Mouse (Mus musculus) thymus, adult 18-20 months (tissue): ENCODE data around the gene Clpb.

Source experiments
- DNase-seq, 2 experiments: peaks; one replicate each; pipeline ENCODE4 v3.0.0; 2022; ENCODE audit warnings: mixed read lengths in 2 of 2

The Clpb gene

DNA sequence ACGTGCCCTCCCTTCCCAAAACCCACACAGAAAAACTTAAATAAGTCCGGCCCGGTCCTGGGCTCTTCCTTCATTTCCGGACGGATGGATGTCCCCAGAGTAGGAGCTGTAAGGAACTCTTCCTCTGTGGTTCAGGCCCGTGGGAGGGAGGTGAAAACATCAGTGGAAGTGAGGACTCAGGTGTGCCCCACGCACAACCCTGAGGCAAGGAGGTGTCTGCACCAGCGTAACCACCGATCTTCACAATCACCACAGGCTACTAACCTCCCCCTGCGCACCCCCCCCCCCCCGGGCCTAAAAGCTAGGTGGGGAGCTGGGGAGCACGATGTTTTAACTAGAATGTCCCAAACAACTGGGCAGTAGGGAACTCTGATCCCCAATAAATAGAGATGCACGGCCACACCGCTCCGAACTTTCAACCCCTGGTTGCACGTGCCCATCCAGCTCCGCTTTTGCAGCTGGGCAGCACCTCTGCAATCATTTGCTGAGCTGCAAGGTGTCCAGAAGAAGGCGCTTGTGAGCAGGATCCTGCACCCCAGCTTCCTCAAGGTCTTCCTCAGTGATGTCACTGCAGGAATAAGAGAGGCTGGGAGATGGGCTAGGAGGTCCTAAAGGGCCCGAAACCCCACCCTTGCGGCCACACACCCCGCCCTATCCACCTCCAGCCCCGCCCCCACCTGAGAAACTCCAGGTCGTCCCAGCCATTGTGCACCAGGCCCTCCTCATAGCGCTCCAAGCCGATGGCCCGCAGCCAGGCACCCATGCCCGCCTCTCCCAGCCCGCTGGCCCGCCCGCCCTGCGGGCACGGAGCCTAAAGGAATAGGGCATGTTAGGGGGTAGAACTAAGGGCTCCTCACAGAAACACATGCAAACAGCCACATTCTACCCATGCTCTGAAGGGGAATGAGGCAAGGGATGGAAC, 159.7 kb downstream of the Clpb start:
- no peak for DNase-seq

DNA sequence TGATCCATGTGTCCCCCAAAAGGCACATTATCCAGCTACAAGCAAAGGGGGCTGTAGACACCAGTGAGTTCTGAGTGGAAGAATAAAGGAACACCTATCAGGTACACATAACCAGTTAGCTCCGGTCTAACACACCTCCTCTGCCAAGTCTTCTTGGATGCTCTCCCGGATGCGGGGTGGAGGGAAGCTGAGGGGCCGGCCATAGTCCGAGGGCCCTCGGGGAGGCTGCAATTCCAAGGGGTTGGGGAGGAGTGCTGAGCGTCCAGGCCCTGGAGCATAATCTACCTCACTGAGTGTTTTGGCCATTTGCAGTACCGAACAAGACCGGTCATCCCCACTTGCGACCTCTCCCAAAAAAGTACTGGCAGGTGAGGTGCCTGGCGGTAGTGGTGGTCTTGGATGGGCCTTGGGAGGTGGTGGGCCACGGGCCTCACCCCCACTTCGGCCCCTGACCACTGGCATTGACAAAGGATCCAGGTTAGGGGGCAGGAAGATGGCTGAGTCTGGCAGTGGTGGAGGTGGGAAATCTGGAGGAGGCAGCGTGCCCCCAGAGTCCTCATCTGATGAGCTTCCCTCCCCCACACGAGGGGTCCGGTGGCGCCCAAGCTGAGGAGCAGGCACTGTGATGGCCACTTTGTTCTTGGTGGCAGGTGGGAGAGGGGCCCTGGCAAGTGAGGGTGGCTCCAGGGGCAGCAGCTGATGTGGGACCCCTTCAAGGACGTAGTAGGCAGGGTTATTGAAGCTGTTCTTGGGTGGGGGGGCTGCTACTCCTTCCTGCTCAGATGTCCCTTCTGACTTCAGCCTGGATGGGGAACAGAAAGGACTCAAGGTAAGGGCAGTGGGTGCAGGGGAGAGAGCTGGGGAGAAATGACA, 160.6 kb downstream of the Clpb start:
- no peak for DNase-seq

DNA sequence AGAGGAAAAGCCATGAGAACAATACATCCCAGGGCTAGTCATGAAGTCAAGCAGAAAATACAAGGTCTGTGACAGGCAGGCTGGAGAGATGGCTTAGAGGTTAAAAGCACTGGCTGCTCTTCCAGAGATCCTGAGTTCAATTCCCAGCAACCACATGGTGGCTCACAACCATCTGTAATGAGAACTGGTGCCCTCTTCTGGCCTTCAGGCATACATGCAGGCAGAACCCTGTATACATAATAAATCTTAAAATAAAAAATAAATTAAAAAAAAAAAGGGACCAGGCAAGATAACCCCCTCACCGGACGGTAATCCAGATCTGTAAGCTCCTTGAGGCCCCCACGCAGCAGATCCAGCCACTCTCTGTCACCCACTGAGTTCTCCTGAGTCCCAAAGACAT, 166.9 kb downstream of the Clpb start:
- no peak for DNase-seq

DNA sequence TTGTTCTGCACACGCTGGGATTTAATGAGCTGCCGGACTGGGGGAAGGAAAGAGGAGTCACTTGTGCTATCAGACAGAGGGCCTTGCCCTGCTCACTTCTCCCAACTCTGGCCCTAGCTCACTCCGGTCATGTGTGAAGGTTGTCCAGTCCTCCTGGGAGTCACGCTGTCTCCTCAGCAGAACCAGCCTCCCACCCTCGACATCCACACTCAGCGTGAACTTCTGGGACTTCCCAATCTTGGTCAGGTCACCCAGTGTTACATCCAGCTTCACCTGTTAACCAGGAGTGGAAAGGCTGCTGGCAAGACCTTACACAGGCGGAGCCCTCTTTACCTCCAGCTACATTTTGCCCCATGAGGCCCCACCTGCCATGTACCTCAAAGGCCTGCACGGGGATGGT, 168.0 kb downstream of the Clpb start:
- DNase-seq, result no peak

DNA sequence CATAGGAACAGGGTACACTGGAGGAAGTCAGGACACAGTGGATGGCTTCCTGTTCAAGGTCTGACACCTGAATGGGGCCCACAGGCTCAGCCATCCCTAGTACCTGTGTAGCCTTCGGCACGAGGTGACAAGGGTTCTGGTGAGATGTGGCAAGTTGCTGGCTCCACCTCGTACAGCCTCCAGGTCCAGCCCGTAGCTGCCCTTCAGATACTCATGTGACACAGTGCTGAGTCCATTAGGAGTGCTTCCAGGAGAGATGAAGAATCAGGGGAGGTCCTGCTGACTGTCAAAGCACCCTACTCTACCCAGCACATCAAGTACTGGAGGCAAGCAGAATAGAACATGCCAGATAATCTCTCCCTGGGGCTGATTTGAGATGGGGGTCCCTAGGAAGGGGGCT, 168.9 kb downstream of the Clpb start:
- DNase-seq, result no peak

DNA sequence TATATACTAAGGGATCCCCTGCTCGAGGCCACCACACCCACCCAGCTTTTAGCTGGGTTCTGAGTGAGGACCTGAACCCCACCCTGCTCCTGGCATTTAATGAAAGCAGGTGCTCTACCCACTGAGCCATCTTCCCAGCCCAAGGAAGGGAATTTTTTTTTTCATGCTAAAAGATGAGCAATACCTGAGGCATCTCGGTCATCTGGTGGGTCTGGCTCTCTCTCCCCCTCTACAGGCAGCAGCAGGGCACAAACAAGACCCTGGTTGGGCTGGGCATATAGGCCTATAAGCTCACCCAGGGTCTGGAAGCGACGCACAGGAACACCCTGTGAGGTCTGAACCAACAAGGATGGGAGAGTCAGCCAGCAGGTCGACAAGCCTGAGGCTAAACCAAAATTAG, 169.9 kb downstream of the Clpb start:
- DNase-seq, result no peak

DNA sequence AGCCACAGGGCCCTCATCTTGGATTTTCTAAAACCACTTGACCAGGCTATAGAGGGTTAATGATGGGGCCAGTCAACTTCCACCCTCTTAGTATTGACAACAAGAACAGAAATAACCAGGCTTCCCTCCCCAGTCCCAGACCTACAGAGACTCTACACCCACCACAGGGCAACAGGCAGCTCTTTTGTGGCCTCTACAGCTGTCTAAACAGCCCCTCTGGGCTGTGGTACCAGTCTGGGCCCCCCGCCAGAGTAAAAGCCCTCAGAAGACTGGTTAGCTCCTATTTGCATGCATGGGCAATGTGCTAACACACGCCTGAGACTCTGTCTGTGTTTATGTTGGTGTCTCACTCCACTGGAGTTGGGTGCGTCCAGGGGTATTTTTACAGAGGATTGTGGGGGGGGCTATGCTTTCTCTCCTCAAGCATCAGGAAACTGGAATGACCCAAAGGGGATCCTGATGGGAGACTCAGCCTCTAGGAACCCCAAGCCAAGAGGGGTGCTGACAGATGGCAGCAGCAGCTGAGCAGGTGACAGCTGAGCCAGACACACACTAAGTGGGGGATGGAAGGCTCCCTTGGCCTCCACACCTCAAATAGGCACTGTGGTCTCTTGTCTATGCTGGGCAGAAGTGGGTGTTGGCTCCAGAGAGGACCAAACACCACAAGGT, 170.6 kb downstream of the Clpb start:
- no peak for DNase-seq

DNA sequence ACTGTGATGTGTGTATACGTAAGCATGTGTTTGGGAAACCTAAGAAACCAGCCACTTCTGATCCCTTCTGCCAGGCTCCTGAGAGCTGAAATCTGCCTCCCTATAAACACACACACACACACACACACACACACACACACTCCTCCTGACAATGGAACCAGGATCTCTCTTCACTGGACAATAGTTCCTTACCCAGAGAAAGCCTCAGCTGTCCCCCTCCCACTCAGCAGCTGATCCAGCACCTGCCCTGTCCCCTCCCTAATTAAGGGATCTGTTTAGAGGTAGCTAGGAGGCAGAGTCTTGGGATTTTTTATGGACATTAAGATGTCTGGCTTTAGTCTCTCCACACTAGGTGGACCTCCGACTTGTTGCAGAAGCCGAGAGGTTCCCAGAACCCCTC, 171.5 kb downstream of the Clpb start:
- DNase-seq, result no peak

DNA sequence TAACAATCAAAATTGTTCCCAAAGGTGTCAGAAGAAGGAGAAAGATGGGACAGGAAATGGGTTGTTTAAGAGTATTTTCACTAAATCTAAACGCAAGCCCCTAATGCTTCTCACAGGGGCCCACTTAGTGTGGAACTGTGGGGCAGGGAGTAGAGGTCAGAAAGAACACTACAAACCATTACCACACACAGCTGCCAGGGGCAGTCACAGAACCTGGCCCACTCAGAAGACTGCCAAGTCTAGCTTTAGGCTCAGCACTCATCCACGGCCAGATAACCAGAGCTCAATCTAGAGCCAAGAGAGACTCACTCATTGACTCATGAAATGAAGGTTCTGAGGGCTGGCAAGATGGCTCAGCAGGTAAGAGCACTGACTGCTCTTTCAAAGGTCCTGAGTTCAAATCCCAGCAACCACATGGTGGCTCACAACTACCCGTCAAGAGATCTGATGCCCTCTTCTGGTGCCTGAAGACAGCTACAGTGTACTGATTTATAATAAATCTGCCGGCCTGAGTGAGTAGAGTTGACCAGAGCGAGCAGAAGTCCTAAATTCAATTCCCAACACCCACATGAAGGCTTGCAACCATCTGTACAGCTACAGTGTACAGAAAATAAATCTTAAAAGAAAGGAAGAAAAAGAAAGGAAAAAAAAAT, 172.2 kb downstream of the Clpb start:
- DNase-seq, result no peak

DNA sequence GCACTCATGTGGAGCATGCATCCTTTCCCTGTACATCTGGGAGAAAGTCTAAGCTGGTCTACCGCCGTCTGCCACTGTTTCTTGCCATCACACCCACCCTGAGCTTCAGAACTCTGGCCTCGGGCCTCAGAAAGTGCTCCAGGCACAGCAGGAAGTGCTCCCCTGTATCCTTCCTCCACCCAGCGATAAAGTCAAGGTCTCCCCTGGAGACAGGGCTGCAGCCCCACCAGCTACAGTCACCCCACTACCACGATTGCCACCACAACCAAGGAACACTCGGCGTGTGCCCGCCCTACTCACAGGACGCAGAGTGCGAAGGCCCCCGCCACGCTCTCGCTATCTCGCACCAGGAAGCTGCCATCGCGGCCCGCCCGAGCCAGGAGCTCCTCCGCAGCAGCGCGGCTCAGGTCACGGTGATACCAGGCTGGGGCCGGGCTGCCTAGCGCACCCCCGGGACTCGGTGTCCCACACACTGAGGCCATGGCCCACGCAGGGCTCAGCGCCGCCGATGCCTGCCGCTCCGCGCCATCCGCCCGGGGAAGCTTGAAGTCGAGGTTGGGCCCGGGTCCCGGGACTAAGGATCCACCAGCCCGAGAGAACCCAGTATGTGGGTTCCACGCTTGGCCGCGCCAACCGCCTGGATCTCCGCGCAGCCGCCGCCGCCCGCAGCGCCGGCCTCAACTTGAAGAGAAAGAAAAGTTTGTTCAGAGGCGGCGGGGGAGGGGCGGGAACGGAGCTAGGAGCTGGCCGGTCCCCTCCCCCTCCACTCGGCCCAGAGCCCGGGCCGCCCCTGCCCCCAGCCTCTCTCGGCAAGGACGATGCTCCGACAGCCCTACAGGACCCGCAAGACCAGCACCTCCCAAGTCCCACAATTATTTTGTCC, 173.1 kb downstream of the Clpb start:
- peak; percentile 32 to 40 for DNase-seq

DNA sequence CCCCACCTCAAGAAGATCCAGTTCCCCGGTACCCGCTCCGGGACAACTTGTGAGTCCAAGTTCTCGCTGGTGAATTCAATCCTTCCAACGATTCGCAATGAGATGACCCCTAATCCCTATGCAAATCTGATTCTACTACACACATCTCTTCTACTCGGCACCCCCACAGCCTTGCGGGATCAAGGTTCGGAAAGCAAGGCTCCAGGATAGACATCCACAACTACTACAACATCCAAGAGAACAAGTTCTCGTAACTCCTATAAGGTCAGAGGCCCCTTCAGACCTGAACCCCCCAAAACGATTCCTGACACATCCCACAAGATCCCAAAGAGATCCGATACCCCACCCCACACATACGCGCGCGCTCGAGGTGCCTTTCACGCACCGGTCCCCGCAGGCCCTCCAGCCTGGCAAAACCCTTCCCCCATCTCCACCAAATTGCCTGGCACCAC, 173.7 kb downstream of the Clpb start:
- DNase-seq, result no peak

DNA sequence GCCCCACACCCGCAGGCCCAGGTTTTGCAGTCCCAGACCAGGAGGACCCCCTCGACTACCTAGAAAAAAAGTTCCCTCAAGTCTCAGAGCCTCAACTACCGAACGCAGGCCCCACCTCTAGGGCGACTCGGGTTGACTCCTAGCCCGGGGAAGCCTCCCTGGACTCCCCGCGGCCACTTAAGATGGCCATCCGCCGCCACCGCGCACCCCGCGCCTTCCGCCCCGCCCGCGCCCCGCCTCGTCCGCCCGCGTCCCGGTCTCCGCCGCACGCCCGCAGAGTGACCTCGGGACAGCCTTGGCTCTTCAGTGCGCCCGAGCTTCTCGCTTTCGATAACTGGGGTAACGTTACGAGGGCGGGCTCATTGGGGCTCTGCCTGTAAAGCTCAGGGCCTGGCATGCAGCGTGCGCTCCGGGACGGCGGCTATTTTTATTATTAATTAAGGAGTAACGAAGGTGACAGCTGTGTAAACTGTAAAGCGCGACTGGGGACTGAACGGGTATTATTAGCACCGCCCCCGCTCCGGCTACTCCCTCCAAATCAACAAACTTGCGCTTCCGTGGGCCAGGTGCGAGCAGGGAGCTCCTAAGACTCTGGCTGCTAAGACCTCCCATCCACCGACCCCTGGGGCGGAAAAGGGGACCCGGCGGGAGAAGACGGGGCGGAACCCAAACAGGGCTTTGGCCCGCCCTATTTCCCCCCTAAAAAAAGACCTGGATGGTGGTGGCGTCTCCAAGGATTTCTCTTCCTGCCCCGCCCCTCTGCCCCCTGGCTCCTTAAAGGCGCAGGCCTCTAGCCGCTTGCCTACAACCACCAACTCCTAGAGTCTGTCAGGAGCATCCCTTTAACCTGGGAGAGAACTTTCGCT, 174.4 kb downstream of the Clpb start, which contains the start of gene Inppl1:
Inppl1 (minus strand) TSS at position 624 of the 866 bp plus-strand sequence.
- DNase-seq, result peak in 1 of 2 experiments; percentile 25

DNA sequence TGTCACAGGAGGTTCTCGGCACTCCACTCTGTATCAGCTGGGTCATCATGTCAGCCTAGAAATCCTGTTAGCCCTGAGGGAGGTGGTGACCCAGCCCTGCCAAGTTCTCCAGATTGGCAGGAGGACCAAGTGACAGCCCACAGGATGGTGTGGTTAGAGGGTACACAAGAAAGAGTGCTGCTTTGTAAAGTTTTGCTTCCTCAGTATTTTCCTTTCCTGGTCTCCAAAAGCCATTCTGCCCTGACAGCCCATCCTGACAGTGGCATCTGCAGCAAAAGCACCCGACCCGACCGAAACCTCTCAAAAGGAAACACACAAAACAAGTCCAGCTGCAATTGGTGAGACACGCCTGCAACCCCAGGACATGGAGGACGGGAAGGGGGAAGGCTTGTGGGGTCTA, 180.8 kb downstream of the Clpb start:
- no peak for DNase-seq
